Mouse (Mus musculus) liver, adult 2 months (tissue): ENCODE results near the gene Spsb3.

Experiments used
- CTCF ChIP-seq: fragments of 200-500 bp; IDR thresholded peaks from 2 replicates; pipeline ENCODE4 v1.5.1; 2011; ENCODE audit warnings: low read depth, low read length, control low read depth
- POLR2A ChIP-seq: fragments of 200-500 bp; IDR thresholded peaks from 2 replicates; pipeline ENCODE4 v1.6.1; 2011; ENCODE audit warnings: low read length, control low read depth; ENCODE audit not compliant: insufficient read depth; ENCODE audit errors: extremely low read depth

DNA sequence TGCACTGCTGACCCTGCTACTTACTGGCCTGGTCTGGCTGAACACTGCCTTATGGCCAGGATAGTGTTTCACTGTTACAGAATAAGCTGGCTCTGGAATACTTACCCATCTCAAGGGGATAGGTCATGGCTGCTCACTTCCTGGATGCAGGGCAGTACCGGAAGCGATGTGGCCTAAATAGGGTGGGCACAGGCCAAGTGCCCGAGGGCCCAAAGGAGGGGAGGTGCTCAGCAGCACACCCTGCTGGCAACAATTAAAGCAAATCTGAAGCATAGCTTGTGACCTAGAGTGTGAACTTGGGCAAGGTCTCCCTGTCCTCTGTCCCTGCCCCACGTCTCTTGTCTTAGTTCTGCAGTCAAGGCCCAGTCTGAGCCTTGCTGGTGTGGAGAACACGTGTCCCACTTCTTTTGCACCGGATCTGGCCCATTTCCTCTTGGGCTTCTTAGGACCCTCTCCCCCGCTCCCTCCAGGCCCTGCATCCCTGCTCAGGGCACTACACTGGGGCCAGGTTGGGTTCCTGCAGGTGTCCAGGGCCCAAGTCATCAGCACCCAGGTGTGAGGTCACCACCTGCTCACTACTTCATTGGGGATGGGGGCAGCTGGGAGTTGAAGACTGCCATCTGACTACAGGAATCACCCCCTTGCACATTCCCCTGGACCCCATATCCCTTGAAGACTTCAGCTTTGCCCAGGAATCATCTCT, 4.6 kb upstream of the Spsb3 start:
- TF ChIP-seq CTCF (peak; percentile 70), POLR2A (no peak)
